Mouse (Mus musculus): ENCODE results near the gene Samd4b.

The Samd4b gene

DNA sequence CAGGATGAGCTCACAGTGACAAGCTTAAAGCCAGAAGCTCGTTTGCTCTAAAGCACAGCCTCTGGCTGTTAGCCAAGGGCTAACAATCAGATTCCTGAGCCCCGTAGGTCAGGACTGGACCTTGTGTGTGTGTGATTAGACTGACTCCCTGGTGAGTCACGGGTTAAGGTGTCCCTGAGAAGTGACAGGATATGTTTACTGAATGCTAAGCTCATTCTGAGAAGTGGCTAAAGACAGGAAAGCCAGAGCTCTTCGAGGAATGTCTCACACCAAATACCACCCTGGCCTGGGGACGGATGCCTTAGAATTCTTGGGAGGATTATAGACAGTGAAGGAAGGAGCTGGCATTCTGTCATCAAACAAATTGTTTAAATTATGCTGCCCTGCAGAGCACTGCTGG lies 240.0 kb downstream of the Samd4b start:
- DNase-seq (ENCODE audit: low spot score in 2 of 2), result no peak

DNA sequence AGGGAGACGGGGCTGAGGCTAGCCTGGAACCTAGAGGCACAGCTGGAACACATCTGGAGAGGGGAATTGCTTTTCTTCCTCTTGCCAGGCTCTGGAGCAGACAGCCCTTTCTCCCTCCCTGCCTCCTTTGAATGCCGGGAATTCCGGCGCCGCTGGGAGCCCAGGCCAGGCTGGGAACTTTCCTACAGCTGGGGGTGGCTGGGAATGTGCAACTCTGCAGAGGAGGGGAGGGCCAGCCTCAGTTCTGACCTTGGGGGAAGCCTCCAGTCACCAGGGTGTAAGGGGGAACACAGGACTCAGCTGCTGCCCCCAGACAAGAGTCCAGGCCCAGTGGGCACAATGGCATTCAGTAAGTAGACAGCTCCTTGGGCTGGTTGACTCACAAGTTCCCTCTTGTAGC lies 241.0 kb downstream of the Samd4b start:
- no peak for DNase-seq (ENCODE audit: low spot score in 2 of 2)

DNA sequence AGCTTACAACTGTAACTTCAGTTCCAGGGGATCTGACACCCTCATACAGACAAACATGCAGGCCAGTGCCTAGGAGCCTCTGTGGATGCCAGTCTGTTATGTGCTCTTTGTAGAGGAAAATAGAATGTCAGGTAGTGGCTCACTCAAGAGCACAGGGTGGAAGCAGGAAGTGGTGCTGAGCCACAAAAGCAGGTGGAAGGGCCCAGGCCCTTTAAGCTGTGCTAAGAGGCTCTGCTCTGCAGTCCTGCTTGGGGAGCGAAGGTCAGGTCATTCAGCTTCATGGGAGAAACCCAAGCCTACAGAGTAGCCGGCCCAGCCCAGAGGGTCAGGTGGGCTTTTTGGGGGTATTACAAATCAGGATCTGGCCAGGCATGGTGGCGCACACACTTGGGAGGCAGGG lies 242.7 kb downstream of the Samd4b start:
- no peak for DNase-seq (ENCODE audit: low spot score in 2 of 2)

DNA sequence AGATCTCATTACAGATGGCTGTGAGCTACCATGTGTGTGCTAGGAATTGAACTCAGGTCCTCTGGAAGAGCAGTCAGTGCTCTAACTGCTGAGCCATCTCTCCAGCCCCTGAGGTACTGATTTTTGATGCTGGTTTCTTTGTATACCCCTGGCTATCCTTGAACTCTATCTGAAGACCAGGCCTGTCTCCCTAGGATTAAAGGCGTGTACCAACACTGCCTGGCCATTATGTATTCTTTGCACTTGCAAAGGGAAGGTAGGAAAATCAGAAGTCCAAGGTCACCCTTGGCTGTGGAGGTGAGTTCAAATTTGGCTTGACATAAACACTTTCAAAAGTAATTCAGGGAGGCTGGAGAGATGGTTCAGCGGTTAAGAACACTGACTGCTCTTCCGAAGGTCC lies 243.3 kb downstream of the Samd4b start:
- no peak for DNase-seq (ENCODE audit: low spot score in 2 of 2)

DNA sequence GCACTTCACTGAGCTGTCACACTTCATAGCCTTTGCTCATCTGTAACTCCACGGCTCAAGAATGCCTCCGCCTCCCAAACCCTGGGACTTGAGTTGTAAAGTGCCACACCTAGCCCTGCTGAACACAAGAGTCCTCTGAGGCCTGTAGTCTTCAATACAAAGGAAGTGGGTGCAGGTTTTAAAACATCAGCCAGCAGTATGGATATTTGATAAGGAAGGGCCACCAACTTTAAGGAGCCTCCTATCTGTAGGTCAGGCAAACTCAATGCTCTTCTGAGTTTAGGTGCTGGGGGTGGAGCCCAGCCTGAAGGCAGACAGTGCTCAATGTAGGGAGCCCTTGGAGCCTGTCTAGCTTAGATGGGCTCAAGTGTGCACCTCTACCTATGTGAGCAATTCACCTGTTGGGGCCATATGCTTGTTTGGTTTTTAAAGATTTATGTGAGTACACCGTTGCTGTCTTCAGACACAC lies 243.8 kb downstream of the Samd4b start:
- no peak for DNase-seq (ENCODE audit: low spot score in 2 of 2)

DNA sequence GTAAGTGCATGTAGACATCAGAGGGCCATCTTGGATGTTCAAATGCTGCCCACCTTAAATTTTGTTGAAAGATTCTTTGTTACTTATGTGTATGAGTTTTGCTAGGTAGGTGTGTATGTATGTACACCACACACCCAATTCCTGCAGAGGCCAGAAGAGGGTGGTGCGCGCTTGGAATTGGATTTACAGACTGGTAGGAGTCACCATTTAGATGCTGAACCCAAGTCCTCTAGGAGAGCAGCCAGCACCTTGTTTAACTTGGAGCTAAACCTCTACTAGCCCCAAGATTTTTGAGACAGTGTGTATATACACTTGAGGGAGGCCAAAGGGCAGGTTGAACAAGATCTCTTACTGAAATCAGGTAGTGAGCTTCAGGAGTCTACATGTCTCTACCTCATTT lies 244.7 kb downstream of the Samd4b start:
- DNase-seq (ENCODE audit: low spot score in 2 of 2), result no peak

DNA sequence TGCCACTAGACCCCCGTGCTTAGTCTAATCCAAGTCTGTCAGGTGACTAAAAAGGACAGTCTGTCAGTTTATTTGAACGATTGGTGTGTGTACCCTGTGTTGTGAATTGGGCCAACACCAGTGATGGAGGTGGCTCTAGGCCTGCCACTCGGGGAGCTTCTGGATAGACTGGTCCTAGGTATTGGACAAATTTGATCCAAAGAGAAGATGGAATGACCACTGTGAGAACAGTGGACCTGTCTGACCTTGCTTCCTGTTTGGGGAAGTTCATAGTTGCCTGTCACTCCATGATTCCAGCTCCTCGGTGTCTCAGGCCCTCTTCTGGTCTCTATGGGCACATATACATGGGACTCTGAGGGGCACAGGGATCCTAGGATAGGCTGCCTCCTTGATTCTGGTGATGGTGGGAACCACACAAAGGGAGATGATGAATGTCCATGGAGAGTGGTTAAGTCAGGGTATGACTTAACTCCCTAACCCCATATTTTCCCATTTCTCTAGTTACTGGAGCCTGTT lies 246.2 kb downstream of the Samd4b start:
- no peak for DNase-seq (ENCODE audit: low spot score in 2 of 2)

DNA sequence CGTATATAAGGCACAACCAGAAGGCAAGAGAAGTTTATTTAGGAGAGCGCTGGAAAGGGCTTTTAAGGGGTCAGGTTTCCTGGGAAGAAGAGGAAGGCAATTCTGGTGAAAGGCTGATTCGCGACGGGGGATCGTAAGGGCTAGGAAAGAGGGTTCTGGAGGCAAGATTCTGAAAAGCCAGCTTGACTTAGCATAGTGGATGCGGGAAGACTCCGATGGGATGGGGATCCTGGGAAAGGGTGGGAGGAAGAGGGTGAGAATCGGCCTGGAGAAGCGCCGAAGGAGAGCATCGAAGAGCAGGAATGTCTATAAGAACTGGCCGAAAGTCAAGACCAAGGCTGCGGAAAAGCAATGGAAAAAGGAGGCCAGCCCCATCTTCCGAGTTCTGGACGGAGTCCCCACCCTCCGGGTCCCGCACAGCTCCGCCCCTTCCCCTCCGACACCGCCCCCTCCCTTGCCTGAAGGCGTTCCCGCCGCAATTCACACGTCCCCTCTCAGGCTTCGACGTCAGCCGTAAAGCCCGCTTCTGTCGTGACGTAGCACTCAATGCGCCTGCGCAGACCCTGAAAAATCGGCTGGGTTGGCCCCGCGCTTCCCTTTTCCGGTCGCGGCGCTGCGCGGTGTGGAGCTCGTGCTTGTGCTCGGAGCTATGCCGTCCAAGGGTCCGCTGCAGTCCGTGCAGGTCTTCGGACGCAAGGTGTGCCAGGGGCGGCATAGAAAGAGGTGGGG lies 247.6 kb downstream of the Samd4b start, which contains the start of gene Rps16:
Gene Rps16, plus strand, starts transcription at position 498 of the 729 bp plus-strand sequence.
- peak; percentile 95 to 96 for DNase-seq (ENCODE audit: low spot score in 2 of 2)

Measured in frontal cortex, postnatal 25 days (tissue).